Mouse (Mus musculus): ENCODE measurements around the gene Zmynd15. TPM values are rescaled to one million over a fixed set of nuclear protein-coding genes. Genes with fewer than 3 reads are reported as not detected.
"Not testable (repeated sequence)": the region's sequence is repeated elsewhere in the genome, so short reads cannot be mapped to it uniquely, and the experiment has no call there.

Zmynd15 gene
- polyA plus RNA-seq, 1 experiment from 2014 or later = 0.62 TPM

- Histone ChIP-seq H3K4me1 (peaks cover 12% of the 10 kb centered on the region), H3K9me3 (no peaks in the 10 kb centered on the region), H3K4me3 (no peak overlapping the region), H3K27ac (no peak overlapping the region), H3K36me3 (replicated peaks) (no peaks in the 10 kb centered on the region), H3K4me2 (peak overlapping the region; percentile 64; the same call in 1 of the 2 replicates), H3K9ac (no peak overlapping the region), H3K27me3 (replicated peaks) (peaks cover 6% of the 10 kb centered on the region)
- 92% methylated on average over 9 of the region's 9 CpGs for WGBS
- ATAC-seq (replicated peaks) = no peak
Measured at GRCm38 (mm10) chr11:70453261-70454044, 5.8 kb upstream of the Zmynd15 start.

- Histone ChIP-seq H3K4me3 (peak within 1 kb of the TSS; percentile 32), H3K27ac (no peak within 1 kb of the TSS), H3K9me3 (no peaks in the 10 kb centered on the region), H3K4me2 (peak within 1 kb of the TSS; percentile 57), H3K9ac (0 out of 2 replicates have a peak within 1 kb of the TSS, but pooled peaks have one; percentile 2), H3K27me3 (replicated peaks) (peaks cover 34% of the 10 kb centered on the region), H3K36me3 (replicated peaks) (no peaks in the 10 kb centered on the region), H3K4me1 (peaks cover 9% of the 10 kb centered on the region)
- ATAC-seq (replicated peaks) = no peak
- WGBS = 5% methylated on average over 30 of the region's 30 CpGs
Measured at GRCm38 (mm10) chr11:70459601-70460101, 418 bp downstream of the Zmynd15 start, which contains the start of gene Cxcl16. Cxcl16 (minus strand) TSS chr11:70459984.

DNA sequence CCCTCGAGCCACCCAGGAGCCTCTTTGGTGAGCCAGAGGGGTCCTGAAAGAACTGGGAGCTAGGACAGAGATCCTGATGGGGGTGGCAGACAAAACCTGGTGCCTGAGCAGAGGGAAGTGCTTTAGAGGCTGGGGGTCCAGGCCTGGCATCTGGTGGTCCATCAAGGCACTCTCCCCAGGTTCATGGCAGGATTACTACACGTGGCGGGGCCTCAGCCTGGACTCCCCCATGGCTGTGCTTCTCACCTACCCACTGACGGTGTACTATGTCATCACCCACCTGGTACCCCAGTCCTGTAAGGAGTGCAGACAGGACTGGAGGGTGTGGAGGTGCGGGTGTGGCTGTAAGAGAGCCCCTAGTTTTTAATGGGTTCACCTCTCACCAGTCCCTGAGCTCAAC, 4.7 kb downstream of the Zmynd15 start:
- no peak overlapping the region for H3K9ac ChIP-seq
- no peak overlapping the region for H3K4me3 ChIP-seq
- 70% methylated on average over 5 of the region's 5 CpGs for WGBS
- peaks cover 12% of the 10 kb centered on the region for H3K4me1 ChIP-seq
- no peak for ATAC-seq (replicated peaks)
- H3K36me3 ChIP-seq (replicated peaks) = no peaks in the 10 kb centered on the region
- no peaks in the 10 kb centered on the region for H3K9me3 ChIP-seq
- H3K4me2 ChIP-seq = no peak overlapping the region
- peaks cover 31% of the 10 kb centered on the region for H3K27me3 ChIP-seq (replicated peaks)
- no peak overlapping the region for H3K27ac ChIP-seq

- no peak for ATAC-seq (replicated peaks)
- Histone ChIP-seq H3K27me3 (replicated peaks) (peaks cover 21% of the 10 kb centered on the region), H3K4me3 (no peak overlapping the region; the same call in 1 of the 2 replicates), H3K36me3 (replicated peaks) (no peaks in the 10 kb centered on the region), H3K9me3 (no peaks in the 10 kb centered on the region), H3K9ac (no peak overlapping the region), H3K27ac (no peak overlapping the region), H3K4me1 (peaks cover 6% of the 10 kb centered on the region; the same call in 1 of the 2 replicates), H3K4me2 (peak overlapping the region; percentile 39; the same call in 1 of the 2 replicates)
- 28% methylated on average over 16 of the region's 16 CpGs for WGBS
Measured at GRCm38 (mm10) chr11:70465211-70465610, 6.0 kb downstream of the Zmynd15 start.

DNA sequence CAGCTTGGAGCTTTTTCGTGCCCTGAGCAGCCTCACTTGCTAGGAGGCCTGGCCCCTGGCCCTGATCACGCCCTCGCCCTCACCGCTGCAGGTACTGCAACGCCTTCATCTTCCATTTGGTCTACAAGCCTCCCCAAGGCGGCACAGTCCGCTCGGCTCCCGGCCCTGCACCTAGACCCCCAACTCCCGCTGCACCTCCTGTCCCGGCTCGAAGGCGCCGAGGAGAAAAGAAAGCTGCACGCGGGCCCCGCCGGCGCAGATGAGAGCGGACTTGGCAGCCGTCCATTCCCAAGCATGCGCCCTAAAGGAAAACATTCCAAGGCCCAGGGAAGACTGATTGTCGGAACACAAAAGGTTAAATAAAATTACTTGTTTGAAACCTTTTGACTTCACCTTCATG, 6.6 kb downstream of the Zmynd15 start:
- Histone ChIP-seq H3K9me3 (no peaks in the 10 kb centered on the region), H3K36me3 (replicated peaks) (no peaks in the 10 kb centered on the region), H3K4me1 (peaks cover 6% of the 10 kb centered on the region; the same call in 1 of the 2 replicates), H3K9ac (no peak overlapping the region), H3K27me3 (replicated peaks) (peaks cover 15% of the 10 kb centered on the region; the same call in 1 of the 2 replicates), H3K4me3 (no peak overlapping the region; the same call in 1 of the 2 replicates), H3K4me2 (peak overlapping the region; percentile 39), H3K27ac (no peak overlapping the region)
- no peak for ATAC-seq (replicated peaks)
- 12% methylated on average over 23 of the region's 23 CpGs for WGBS

DNA sequence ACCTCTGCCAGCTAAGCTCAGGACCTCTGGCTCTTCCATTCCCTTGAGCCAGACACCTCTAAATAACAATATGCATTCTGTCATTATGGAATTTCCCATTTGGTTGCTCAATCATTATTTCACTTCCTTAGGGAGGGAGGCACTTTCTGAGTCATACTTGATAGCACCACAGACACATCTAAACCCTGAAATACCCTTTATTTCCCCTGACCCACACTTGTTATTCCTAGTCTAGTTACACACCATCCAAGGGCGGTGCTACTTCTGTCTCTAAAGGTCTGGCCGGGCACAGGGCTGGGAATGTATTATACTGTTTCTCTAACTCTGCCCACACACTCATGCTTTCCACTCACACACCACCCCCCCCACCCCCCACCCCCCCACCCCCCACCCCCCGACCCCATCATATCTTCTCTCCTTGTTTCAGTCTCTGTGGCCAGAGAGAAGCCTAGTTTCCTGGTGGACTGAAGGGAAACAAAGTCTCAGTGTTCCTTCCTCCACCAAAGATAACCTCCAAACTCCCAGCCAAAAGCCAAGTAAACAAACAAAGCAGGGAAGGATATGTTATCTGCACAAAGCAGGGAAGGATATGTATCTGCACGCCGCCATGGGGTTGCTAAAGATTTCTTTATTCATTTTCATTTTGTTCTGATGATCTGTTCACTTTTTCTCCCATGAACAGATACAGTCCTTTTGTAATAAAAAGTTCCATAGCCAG, 8.8 kb downstream of the Zmynd15 start:
- Histone ChIP-seq H3K4me2 (no peak overlapping the region), H3K27me3 (replicated peaks) (peaks cover 15% of the 10 kb centered on the region; the same call in 1 of the 2 replicates), H3K9me3 (no peaks in the 10 kb centered on the region), H3K27ac (no peak overlapping the region), H3K36me3 (replicated peaks) (no peaks in the 10 kb centered on the region), H3K4me1 (peaks cover 6% of the 10 kb centered on the region; the same call in 1 of the 2 replicates), H3K9ac (no peak overlapping the region), H3K4me3 (no peak overlapping the region)
- ATAC-seq (replicated peaks) = no peak
- WGBS = 84% methylated on average over 5 of the region's 5 CpGs

GRCm38 (mm10) chr11:70469764-70470163, 10.5 kb downstream of the Zmynd15 start:
- Histone ChIP-seq H3K4me2 (no peak overlapping the region), H3K9me3 (no peaks in the 10 kb centered on the region), H3K27me3 (replicated peaks) (peaks cover 6% of the 10 kb centered on the region; the same call in 1 of the 2 replicates), H3K4me3 (no peak overlapping the region), H3K36me3 (replicated peaks) (no peaks in the 10 kb centered on the region), H3K27ac (no peak overlapping the region), H3K4me1 (peaks cover 6% of the 10 kb centered on the region; the same call in 1 of the 2 replicates), H3K9ac (no peak overlapping the region)
- 91% methylated on average over 3 of the region's 3 CpGs for WGBS
- ATAC-seq (replicated peaks) = no peak

DNA sequence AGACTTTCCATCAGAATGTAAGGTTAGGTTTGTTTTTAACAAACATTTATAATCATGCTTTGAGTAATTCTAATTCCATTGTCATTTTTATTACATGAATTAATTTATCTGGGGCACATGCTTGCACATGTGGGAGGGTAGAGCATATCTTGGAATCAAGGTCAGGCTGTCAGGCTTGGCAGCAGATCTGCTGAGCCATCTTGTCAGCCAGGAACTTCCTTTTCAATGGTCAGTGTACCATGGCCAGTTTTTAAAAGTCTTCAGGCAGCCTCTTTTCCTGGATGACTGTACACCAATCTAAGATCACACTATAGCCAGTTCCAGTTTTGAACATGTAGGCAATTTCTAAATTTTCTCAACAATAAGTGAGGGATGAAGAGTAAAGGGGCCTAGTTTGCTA, 13.5 kb downstream of the Zmynd15 start:
- Histone ChIP-seq H3K27me3 (replicated peaks) (no peaks in the 10 kb centered on the region), H3K4me1 (no peaks in the 10 kb centered on the region), H3K4me2 (no peak overlapping the region), H3K36me3 (replicated peaks) (no peaks in the 10 kb centered on the region), H3K4me3 (no peak overlapping the region), H3K27ac (no peak overlapping the region), H3K9ac (no peak overlapping the region), H3K9me3 (no peaks in the 10 kb centered on the region)
- no peak for ATAC-seq (replicated peaks)

DNA sequence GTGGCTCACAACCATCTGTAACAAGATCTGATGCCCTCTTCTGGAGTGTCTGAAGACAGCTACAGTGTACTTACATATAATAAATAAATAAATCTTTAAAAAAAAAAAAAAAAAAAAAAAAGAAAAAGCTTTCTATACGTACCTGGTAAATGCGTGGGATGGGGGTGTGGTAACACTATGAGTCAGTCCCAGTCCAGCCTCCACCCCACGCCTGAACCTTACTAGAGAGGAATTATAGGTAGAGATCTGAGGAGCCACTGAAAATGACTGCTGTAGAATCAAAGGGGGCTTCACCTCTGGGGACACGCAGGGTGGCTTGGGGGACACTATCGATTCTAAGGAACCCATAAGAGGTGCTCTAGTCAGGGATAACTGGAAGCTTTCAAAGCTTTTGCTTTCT, 14.1 kb downstream of the Zmynd15 start:
- H3K4me1 ChIP-seq; H3K4me3 ChIP-seq; H3K36me3 ChIP-seq (replicated peaks); ATAC-seq (replicated peaks); H3K9me3 ChIP-seq; H3K27ac ChIP-seq; H3K9ac ChIP-seq; H3K27me3 ChIP-seq (replicated peaks); H3K4me2 ChIP-seq: not testable (repeated sequence)
- WGBS = 89% methylated on average over 5 of the region's 5 CpGs

DNA sequence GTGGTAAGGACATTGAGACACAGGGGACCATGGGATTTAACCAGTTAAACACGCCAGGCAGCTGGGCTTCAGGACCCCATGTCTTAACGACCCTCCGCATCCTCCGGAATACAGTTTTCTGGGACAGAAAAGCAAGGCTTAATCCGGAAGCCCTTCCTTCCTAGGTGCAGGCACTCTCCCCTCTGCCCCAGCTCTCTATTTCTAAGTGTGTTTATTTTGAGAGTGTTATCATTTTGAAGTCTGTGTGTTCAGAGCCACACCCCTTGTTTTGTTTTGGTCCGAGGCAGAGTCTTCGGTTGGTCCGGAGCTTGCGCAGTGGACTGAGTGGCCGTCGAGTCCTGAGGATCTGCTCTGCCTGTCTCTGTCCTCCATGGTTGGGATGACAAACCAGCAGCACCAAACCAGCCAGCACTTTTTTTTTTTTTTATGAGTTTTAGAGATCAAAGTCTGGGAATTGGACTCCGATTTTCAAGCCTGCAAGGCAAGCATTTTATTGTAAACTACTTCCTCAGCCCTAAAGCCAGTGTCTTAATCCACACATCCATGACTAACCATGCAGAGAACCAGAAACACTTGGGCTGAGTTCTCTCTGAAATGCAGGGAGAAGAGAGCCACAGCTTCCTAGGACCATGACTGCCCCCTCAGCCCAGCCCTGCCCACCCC, 15.8 kb downstream of the Zmynd15 start:
- Histone ChIP-seq H3K9ac (no peak overlapping the region), H3K27ac (no peak overlapping the region), H3K4me2 (no peak overlapping the region), H3K27me3 (replicated peaks) (no peaks in the 10 kb centered on the region), H3K9me3 (no peaks in the 10 kb centered on the region), H3K36me3 (replicated peaks) (no peaks in the 10 kb centered on the region), H3K4me1 (no peaks in the 10 kb centered on the region), H3K4me3 (no peak overlapping the region)
- ATAC-seq (replicated peaks) = no peak
- WGBS = 72% methylated on average over 12 of the region's 12 CpGs

GRCm38 (mm10) chr11:70485498-70485897, 26.3 kb downstream of the Zmynd15 start:
- no peaks in the 10 kb centered on the region for H3K4me1 ChIP-seq
- 49% methylated on average over 2 of the region's 2 CpGs for WGBS
- no peak overlapping the region for H3K4me3 ChIP-seq
- no peaks in the 10 kb centered on the region for H3K27me3 ChIP-seq (replicated peaks)
- no peaks in the 10 kb centered on the region for H3K36me3 ChIP-seq (replicated peaks)
- no peak overlapping the region for H3K4me2 ChIP-seq
- no peak overlapping the region for H3K9ac ChIP-seq
- no peak overlapping the region for H3K27ac ChIP-seq
- no peaks in the 10 kb centered on the region for H3K9me3 ChIP-seq
- no peak for ATAC-seq (replicated peaks)

GRCm38 (mm10) chr11:70487816-70488215, 28.6 kb downstream of the Zmynd15 start:
- H3K36me3 ChIP-seq (replicated peaks) = no peaks in the 10 kb centered on the region
- WGBS = 53% methylated on average over 4 of the region's 4 CpGs
- H3K9ac ChIP-seq = no peak overlapping the region
- no peak for ATAC-seq (replicated peaks)
- H3K27me3 ChIP-seq (replicated peaks) = no peaks in the 10 kb centered on the region
- no peak overlapping the region for H3K4me2 ChIP-seq
- H3K27ac ChIP-seq = no peak overlapping the region
- H3K9me3 ChIP-seq = no peaks in the 10 kb centered on the region
- H3K4me1 ChIP-seq = no peaks in the 10 kb centered on the region
- no peak overlapping the region for H3K4me3 ChIP-seq
